Mouse (Mus musculus): ENCODE measurements around the gene Gzmb. TPM values are rescaled to one million over a fixed set of nuclear protein-coding genes. Genes with fewer than 3 reads are reported as not detected.

Gene Gzmb
- not detected for polyA plus RNA-seq (2014; fragmentation: Illumina TruSeq; extraction: RNeasy Lipid Tissue Mini Kit (QIAGEN cat#74804); ENCODE audit: low read depth, low replicate concordance)

GRCm38 (mm10) chr14:56262153-56262552 lies at the start of gene Gzmb:
Gene Gzmb (minus strand): TSS chr14:56262260.

GRCm38 (mm10) chr14:56234556-56234955 lies 27.5 kb downstream of the Gzmb start, which contains the start of gene Gzmc:
Gene Gzmc (minus strand): TSS chr14:56234656.

GRCm38 (mm10) chr14:56211317-56211716 lies 50.7 kb downstream of the Gzmb start, which contains the start of gene Gzmf:
Gene Gzmf (minus strand): TSS chr14:56211417.

Other genes with a start within 250 kb of the Gzmb start
- not detected for gene Mcpt1, start 244.3 kb downstream of the Gzmb start, polyA plus RNA-seq (2014; fragmentation: Illumina TruSeq; extraction: RNeasy Lipid Tissue Mini Kit (QIAGEN cat#74804); ENCODE audit: low read depth, low replicate concordance)
- gene Mcpt9, start 231.8 kb downstream of the Gzmb start, polyA plus RNA-seq (2014; fragmentation: Illumina TruSeq; extraction: RNeasy Lipid Tissue Mini Kit (QIAGEN cat#74804); ENCODE audit: low read depth, low replicate concordance), result not detected
- not detected for gene Mcpt2, start 220.2 kb downstream of the Gzmb start, polyA plus RNA-seq (2014; fragmentation: Illumina TruSeq; extraction: RNeasy Lipid Tissue Mini Kit (QIAGEN cat#74804); ENCODE audit: low read depth, low replicate concordance)
- 3.5 TPM for gene Mcpt4, start 199.9 kb downstream of the Gzmb start, polyA plus RNA-seq (2014; fragmentation: Illumina TruSeq; extraction: RNeasy Lipid Tissue Mini Kit (QIAGEN cat#74804); ENCODE audit: low read depth, low replicate concordance)
- gene Mcpt8, start 177.0 kb downstream of the Gzmb start, polyA plus RNA-seq (2014; fragmentation: Illumina TruSeq; extraction: RNeasy Lipid Tissue Mini Kit (QIAGEN cat#74804); ENCODE audit: low read depth, low replicate concordance), result not detected
- not detected for gene Ctsg, start 159.7 kb downstream of the Gzmb start, polyA plus RNA-seq (2014; fragmentation: Illumina TruSeq; extraction: RNeasy Lipid Tissue Mini Kit (QIAGEN cat#74804); ENCODE audit: low read depth, low replicate concordance)
- gene Gzme, start 141.6 kb downstream of the Gzmb start, polyA plus RNA-seq (2014; fragmentation: Illumina TruSeq; extraction: RNeasy Lipid Tissue Mini Kit (QIAGEN cat#74804); ENCODE audit: low read depth, low replicate concordance), result not detected
- not detected for gene Gzmd, start 129.7 kb downstream of the Gzmb start, polyA plus RNA-seq (2014; fragmentation: Illumina TruSeq; extraction: RNeasy Lipid Tissue Mini Kit (QIAGEN cat#74804); ENCODE audit: low read depth, low replicate concordance)
- gene Gzmg, start 102.7 kb downstream of the Gzmb start, polyA plus RNA-seq (2014; fragmentation: Illumina TruSeq; extraction: RNeasy Lipid Tissue Mini Kit (QIAGEN cat#74804); ENCODE audit: low read depth, low replicate concordance), result not detected
- gene Gzmn, start 87.7 kb downstream of the Gzmb start, polyA plus RNA-seq (2014; fragmentation: Illumina TruSeq; extraction: RNeasy Lipid Tissue Mini Kit (QIAGEN cat#74804); ENCODE audit: low read depth, low replicate concordance), result not detected
- not detected for gene Gzmf, start 50.8 kb downstream of the Gzmb start, polyA plus RNA-seq (2014; fragmentation: Illumina TruSeq; extraction: RNeasy Lipid Tissue Mini Kit (QIAGEN cat#74804); ENCODE audit: low read depth, low replicate concordance)
- not detected for gene Gzmc, start 27.6 kb downstream of the Gzmb start, polyA plus RNA-seq (2014; fragmentation: Illumina TruSeq; extraction: RNeasy Lipid Tissue Mini Kit (QIAGEN cat#74804); ENCODE audit: low read depth, low replicate concordance)
- not detected for gene Atp12a, start 102.8 kb upstream of the Gzmb start, polyA plus RNA-seq (2014; fragmentation: Illumina TruSeq; extraction: RNeasy Lipid Tissue Mini Kit (QIAGEN cat#74804); ENCODE audit: low read depth, low replicate concordance)
- gene Rnf17, start 140.3 kb upstream of the Gzmb start, polyA plus RNA-seq (2014; fragmentation: Illumina TruSeq; extraction: RNeasy Lipid Tissue Mini Kit (QIAGEN cat#74804); ENCODE audit: low read depth, low replicate concordance), result 0.21 TPM

All from heart, adult 10 weeks (tissue).